Mouse (Mus musculus) v-Abl transformed pro-B cells (cell line): ENCODE measurements around the gene Paqr7.

Source experiments
- in situ Hi-C, 2 experiments: fragments of 400-800 bp; cut with MboI; formaldehyde crosslinking; loops; one replicate each; pipeline ENCODE4 v1.15.1; 2025; ENCODE audit not compliant: unreplicated experiment in 2 of 2

Gene Paqr7

GRCm38 (mm10) chr4:134533421-134533820 lies 36.9 kb downstream of the Paqr7 start:
- in situ Hi-C loops = no loop called here

GRCm38 (mm10) chr4:134534124-134534886 lies 37.8 kb downstream of the Paqr7 start:
- in situ Hi-C loops = no loop called here

- in situ Hi-C loops = no loop called here
Observed at GRCm38 (mm10) chr4:134534932-134535786, 38.7 kb downstream of the Paqr7 start, which contains the start of gene Mtfr1l. TSS of gene Mtfr1l (minus strand) at chr4:134535387.

GRCm38 (mm10) chr4:134535787-134536151 lies 39.3 kb downstream of the Paqr7 start:
- in situ Hi-C loops = no loop called here

GRCm38 (mm10) chr4:134538997-134539580 lies 42.6 kb downstream of the Paqr7 start:
- in situ Hi-C loops = no loop called here

GRCm38 (mm10) chr4:134542726-134543125 lies 46.2 kb downstream of the Paqr7 start:
- in situ Hi-C loops = loop anchor here (5.0 to 10.0 kb wide), 6 partner anchors 40 to 335 kb away; no protein-coding TSS in a partner anchor

- in situ Hi-C loops = loop anchor here (5.0 to 10.0 kb wide), 6 partner anchors 39 to 334 kb away; no protein-coding TSS in a partner anchor
Observed at GRCm38 (mm10) chr4:134543261-134543660, 46.8 kb downstream of the Paqr7 start.

GRCm38 (mm10) chr4:134546814-134547705 lies 50.6 kb downstream of the Paqr7 start:
- in situ Hi-C loops = loop anchor here in 1 of 2 experiments (10.0 kb wide), 1 partner anchor 328 kb away; no protein-coding TSS in a partner anchor

GRCm38 (mm10) chr4:134548169-134548938 lies 51.9 kb downstream of the Paqr7 start:
- in situ Hi-C loops = loop anchor here in 1 of 2 experiments (10.0 kb wide), 1 partner anchor 326 kb away; no protein-coding TSS in a partner anchor

- in situ Hi-C loops = loop anchor here in 1 of 2 experiments (10.0 kb wide), 1 partner anchor 325 kb away; no protein-coding TSS in a partner anchor
Observed at GRCm38 (mm10) chr4:134549899-134550298, 53.4 kb downstream of the Paqr7 start.

- in situ Hi-C loops = no loop called here
Observed at GRCm38 (mm10) chr4:134551494-134552316, 55.2 kb downstream of the Paqr7 start, which contains the start of gene Selenon. TSS of gene Selenon (minus strand) at chr4:134552166.

- in situ Hi-C loops = no loop called here
Observed at GRCm38 (mm10) chr4:134553631-134554030, 57.1 kb downstream of the Paqr7 start.

- in situ Hi-C loops = no loop called here
Observed at GRCm38 (mm10) chr4:134555956-134556580, 59.6 kb downstream of the Paqr7 start.

- in situ Hi-C loops = no loop called here
Observed at GRCm38 (mm10) chr4:134557626-134558249, 61.2 kb downstream of the Paqr7 start.

- in situ Hi-C loops = no loop called here
Observed at GRCm38 (mm10) chr4:134558570-134559113, 62.1 kb downstream of the Paqr7 start.

GRCm38 (mm10) chr4:134559154-134559553 lies 62.7 kb downstream of the Paqr7 start:
- in situ Hi-C loops = no loop called here
